Mouse (Mus musculus) G1E (cell line): Measurements from ENCODE around the gene Mmp27.

ENCODE experiments used
- CTCF ChIP-seq: IDR thresholded peaks from 2 replicates; pipeline ENCODE4 v1.5.1; 2012; ENCODE audit warnings: low read depth, low read length, inconsistent platforms, mixed read lengths
- GATA1 ChIP-seq: IDR thresholded peaks from 2 replicates; pipeline ENCODE4 v1.6.1; 2012; ENCODE audit warnings: borderline replicate concordance, low read length, inconsistent platforms, mixed read lengths
- POLR2AphosphoS5 ChIP-seq: IDR thresholded peaks from 2 replicates; pipeline ENCODE4 v1.6.1; 2012; ENCODE audit warnings: low read depth, low read length, inconsistent platforms; ENCODE audit not compliant: insufficient replicate concordance
- TAL1 ChIP-seq: conservative IDR thresholded peaks from 2 replicates; pipeline ENCODE4 v1.6.1; 2012; ENCODE audit warnings: low read depth, low read length, inconsistent platforms, mixed read lengths

- TF ChIP-seq CTCF (no peak), GATA1 (no peak), TAL1 (no peak), POLR2AphosphoS5 (no peak)
Measured at GRCm38 (mm10) chr9:7545471-7545870, 25.7 kb upstream of the Mmp27 start.
